Mouse (Mus musculus): Measurements from ENCODE around the gene Nfkbie. TPM values are rescaled to one million over a fixed set of nuclear protein-coding genes. Genes with fewer than 3 reads are reported as not detected.

Nfkbie gene
- polyA plus RNA-seq, 1 experiment from 2014 or later, result 4.7 TPM

- ATAC-seq (ENCODE audit: low read depth) (0 out of 2 replicates have a peak, but pooled peaks have one; percentile 10), DNase-seq (ENCODE audit: low spot score) (peak; percentile 63)
- Histone ChIP-seq H3K4me1 (ENCODE audit: control insufficient read depth, insufficient read depth, low read length) (peaks cover 26% of the 10 kb centered on the region), H3K4me2 (ENCODE audit: low read depth, low read length) (peak within 1 kb of the TSS; percentile 64), H3K27ac (replicated peaks; ENCODE audit: low read depth, low read length) (no peak within 1 kb of the TSS), H3K27me3 (replicated peaks; ENCODE audit: control insufficient read depth, insufficient read depth, low read length) (peaks cover 30% of the 10 kb centered on the region), H3K36me3 (ENCODE audit: control insufficient read depth, insufficient read depth, low read length) (no peaks in the 10 kb centered on the region), H3K9ac (ENCODE audit: low read depth, low read length) (peak within 1 kb of the TSS; percentile 51), H3K4me3 (ENCODE audit: low read depth, low read length) (peak within 1 kb of the TSS; percentile 34), H3K9me3 (ENCODE audit: control insufficient read depth, low read length) (no peaks in the 10 kb centered on the region)
- 14% methylated on average over 30 of the region's 32 CpGs for WGBS
These were observed 44.1 kb downstream of the Nfkbie start, which contains the start of gene Slc29a1 for GRCm38 (mm10) chr17:45599446-45600242. TSS of gene Slc29a1 (minus strand) at chr17:45599606.

GRCm38 (mm10) chr17:45600267-45600666 is 44.8 kb downstream of the Nfkbie start:
- H3K27me3 ChIP-seq (replicated peaks; ENCODE audit: control insufficient read depth, insufficient read depth, low read length), result peaks cover 28% of the 10 kb centered on the region
- 43% methylated on average over 8 of the region's 8 CpGs for WGBS
- no peak for DNase-seq (ENCODE audit: low spot score)
- H3K4me2 ChIP-seq (ENCODE audit: low read depth, low read length), result peak overlapping the region; percentile 64; the same call in 1 of the 2 replicates
- H3K27ac ChIP-seq (replicated peaks; ENCODE audit: low read depth, low read length), result no peak overlapping the region
- no peaks in the 10 kb centered on the region for H3K36me3 ChIP-seq (ENCODE audit: control insufficient read depth, insufficient read depth, low read length)
- H3K4me1 ChIP-seq (ENCODE audit: control insufficient read depth, insufficient read depth, low read length), result peaks cover 21% of the 10 kb centered on the region
- no peak for ATAC-seq (ENCODE audit: low read depth)
- H3K9ac ChIP-seq (ENCODE audit: low read depth, low read length), result no peak overlapping the region; the same call in 1 of the 2 replicates
- H3K4me3 ChIP-seq (ENCODE audit: low read depth, low read length), result peak overlapping the region; percentile 34; the same call in 1 of the 2 replicates
- H3K9me3 ChIP-seq (ENCODE audit: control insufficient read depth, low read length), result no peaks in the 10 kb centered on the region

GRCm38 (mm10) chr17:45601325-45601724 is 45.8 kb downstream of the Nfkbie start:
- peak overlapping the region; percentile 51 for H3K9ac ChIP-seq (ENCODE audit: low read depth, low read length)
- 24% methylated on average over 22 of the region's 22 CpGs for WGBS
- H3K4me2 ChIP-seq (ENCODE audit: low read depth, low read length), result 0 out of 2 replicates have a peak overlapping the region, but pooled peaks have one; percentile 12
- H3K9me3 ChIP-seq (ENCODE audit: control insufficient read depth, low read length), result no peaks in the 10 kb centered on the region
- peaks cover 19% of the 10 kb centered on the region for H3K4me1 ChIP-seq (ENCODE audit: control insufficient read depth, insufficient read depth, low read length)
- no peak for DNase-seq (ENCODE audit: low spot score)
- peaks cover 28% of the 10 kb centered on the region for H3K27me3 ChIP-seq (replicated peaks; ENCODE audit: control insufficient read depth, insufficient read depth, low read length)
- no peak overlapping the region; the same call in 1 of the 2 replicates for H3K27ac ChIP-seq (replicated peaks; ENCODE audit: low read depth, low read length)
- no peaks in the 10 kb centered on the region for H3K36me3 ChIP-seq (ENCODE audit: control insufficient read depth, insufficient read depth, low read length)
- no peak overlapping the region for H3K4me3 ChIP-seq (ENCODE audit: low read depth, low read length)
- ATAC-seq (ENCODE audit: low read depth), result no peak

- ATAC-seq (ENCODE audit: low read depth) (peak; percentile 66), DNase-seq (ENCODE audit: low spot score) (peak; percentile 75)
- Histone ChIP-seq H3K9me3 (ENCODE audit: control insufficient read depth, low read length) (no peaks in the 10 kb centered on the region), H3K27me3 (replicated peaks; ENCODE audit: control insufficient read depth, insufficient read depth, low read length) (peaks cover 28% of the 10 kb centered on the region), H3K4me3 (ENCODE audit: low read depth, low read length) (no peak within 1 kb of the TSS), H3K36me3 (ENCODE audit: control insufficient read depth, insufficient read depth, low read length) (no peaks in the 10 kb centered on the region), H3K9ac (ENCODE audit: low read depth, low read length) (peak within 1 kb of the TSS; percentile 51), H3K27ac (replicated peaks; ENCODE audit: low read depth, low read length) (no peak within 1 kb of the TSS; the same call in 1 of the 2 replicates), H3K4me1 (ENCODE audit: control insufficient read depth, insufficient read depth, low read length) (peaks cover 15% of the 10 kb centered on the region), H3K4me2 (ENCODE audit: low read depth, low read length) (0 out of 2 replicates have a peak within 1 kb of the TSS, but pooled peaks have one; percentile 12)
- 25% methylated on average over 6 of the region's 6 CpGs for WGBS
These were observed 46.4 kb downstream of the Nfkbie start, which contains the start of gene Mymx for GRCm38 (mm10) chr17:45601877-45602304. TSS of gene Mymx (minus strand) at chr17:45602102.

GRCm38 (mm10) chr17:45602984-45603383 is 47.5 kb downstream of the Nfkbie start:
- no peak overlapping the region for H3K27ac ChIP-seq (replicated peaks; ENCODE audit: low read depth, low read length)
- no peak for ATAC-seq (ENCODE audit: low read depth)
- no peaks in the 10 kb centered on the region for H3K36me3 ChIP-seq (ENCODE audit: control insufficient read depth, insufficient read depth, low read length)
- WGBS, result 67% methylated on average over 3 of the region's 3 CpGs
- H3K9ac ChIP-seq (ENCODE audit: low read depth, low read length), result no peak overlapping the region
- H3K4me2 ChIP-seq (ENCODE audit: low read depth, low read length), result no peak overlapping the region
- no peaks in the 10 kb centered on the region for H3K9me3 ChIP-seq (ENCODE audit: control insufficient read depth, low read length)
- H3K27me3 ChIP-seq (replicated peaks; ENCODE audit: control insufficient read depth, insufficient read depth, low read length), result peaks cover 28% of the 10 kb centered on the region
- no peak for DNase-seq (ENCODE audit: low spot score)
- H3K4me3 ChIP-seq (ENCODE audit: low read depth, low read length), result no peak overlapping the region
- H3K4me1 ChIP-seq (ENCODE audit: control insufficient read depth, insufficient read depth, low read length), result peaks cover 12% of the 10 kb centered on the region

- 69% methylated on average over 15 of the region's 15 CpGs for WGBS
- no peak overlapping the region for H3K4me3 ChIP-seq (ENCODE audit: low read depth, low read length)
- no peaks in the 10 kb centered on the region for H3K4me1 ChIP-seq (ENCODE audit: control insufficient read depth, insufficient read depth, low read length)
- no peaks in the 10 kb centered on the region for H3K9me3 ChIP-seq (ENCODE audit: control insufficient read depth, low read length)
- no peak overlapping the region for H3K9ac ChIP-seq (ENCODE audit: low read depth, low read length)
- H3K4me2 ChIP-seq (ENCODE audit: low read depth, low read length), result no peak overlapping the region
- DNase-seq (ENCODE audit: low spot score) (no peak), ATAC-seq (ENCODE audit: low read depth) (no peak)
- no peak overlapping the region for H3K27ac ChIP-seq (replicated peaks; ENCODE audit: low read depth, low read length)
- no peaks in the 10 kb centered on the region for H3K36me3 ChIP-seq (ENCODE audit: control insufficient read depth, insufficient read depth, low read length)
- H3K27me3 ChIP-seq (replicated peaks; ENCODE audit: control insufficient read depth, insufficient read depth, low read length), result peaks cover 2% of the 10 kb centered on the region; the same call in 1 of the 2 replicates
These were observed 51.7 kb downstream of the Nfkbie start for GRCm38 (mm10) chr17:45606992-45607879.

GRCm38 (mm10) chr17:45608396-45608795 is 52.9 kb downstream of the Nfkbie start:
- Histone ChIP-seq H3K36me3 (ENCODE audit: control insufficient read depth, insufficient read depth, low read length) (no peaks in the 10 kb centered on the region), H3K9ac (ENCODE audit: low read depth, low read length) (no peak overlapping the region), H3K9me3 (ENCODE audit: control insufficient read depth, low read length) (no peaks in the 10 kb centered on the region), H3K27me3 (replicated peaks; ENCODE audit: control insufficient read depth, insufficient read depth, low read length) (no peaks in the 10 kb centered on the region), H3K27ac (replicated peaks; ENCODE audit: low read depth, low read length) (no peak overlapping the region), H3K4me1 (ENCODE audit: control insufficient read depth, insufficient read depth, low read length) (no peaks in the 10 kb centered on the region), H3K4me3 (ENCODE audit: low read depth, low read length) (no peak overlapping the region), H3K4me2 (ENCODE audit: low read depth, low read length) (no peak overlapping the region)
- DNase-seq (ENCODE audit: low spot score) (no peak), ATAC-seq (ENCODE audit: low read depth) (no peak)
- 89% methylated on average over 4 of the region's 4 CpGs for WGBS

- Histone ChIP-seq H3K27me3 (replicated peaks; ENCODE audit: control insufficient read depth, insufficient read depth, low read length) (no peaks in the 10 kb centered on the region), H3K4me3 (ENCODE audit: low read depth, low read length) (no peak overlapping the region), H3K9ac (ENCODE audit: low read depth, low read length) (no peak overlapping the region), H3K4me1 (ENCODE audit: control insufficient read depth, insufficient read depth, low read length) (no peaks in the 10 kb centered on the region), H3K36me3 (ENCODE audit: control insufficient read depth, insufficient read depth, low read length) (no peaks in the 10 kb centered on the region), H3K9me3 (ENCODE audit: control insufficient read depth, low read length) (no peaks in the 10 kb centered on the region), H3K27ac (replicated peaks; ENCODE audit: low read depth, low read length) (0 out of 2 replicates have a peak overlapping the region, but pooled peaks have one; percentile 23), H3K4me2 (ENCODE audit: low read depth, low read length) (no peak overlapping the region)
- 0 out of 2 replicates have a peak, but pooled peaks have one; percentile 47 for ATAC-seq (ENCODE audit: low read depth)
- WGBS, result 29% methylated on average over 5 of the region's 5 CpGs
- no peak for DNase-seq (ENCODE audit: low spot score)
These were observed 54.8 kb downstream of the Nfkbie start for GRCm38 (mm10) chr17:45610144-45610866.

Measured in embryonic facial prominence, embryonic 14.5 days (tissue).